Mouse (Mus musculus) adrenal gland, adult 18-20 months (tissue): ENCODE measurements around the gene Sh3d19. TPM values are rescaled to one million over a fixed set of nuclear protein-coding genes. Genes with fewer than 3 reads are reported as not detected.
"Not testable (repeated sequence)": the region's sequence is repeated elsewhere in the genome, so short reads cannot be mapped to it uniquely, and the experiment has no call there.

Experiments used
- DNase-seq, 2 experiments: peaks; one replicate each; pipeline ENCODE4 v3.0.0; 2021 to 2022; ENCODE audit warnings: low spot score in 2 of 2
- total RNA-seq, 2 experiments: library from RNA; stranded (reverse); gene quantifications; 1 replicate in 1 of 2; 2 replicates in 1 of 2; pipeline ENCODE4 v1.2.3; 2021

Sh3d19 gene
- total RNA-seq, 2 experiments from 2014 or later = 10.6 to 16.6 TPM

GRCm38 (mm10) chr3:85973376-85974140 is 2.6 kb downstream of the Sh3d19 start:
- no peak for DNase-seq

GRCm38 (mm10) chr3:85974451-85974850 is 3.5 kb downstream of the Sh3d19 start:
- no peak for DNase-seq

- DNase-seq = no peak
These were observed 9.1 kb downstream of the Sh3d19 start for GRCm38 (mm10) chr3:85980036-85980435.

- not testable (repeated sequence) for DNase-seq
These were observed 10.9 kb downstream of the Sh3d19 start for GRCm38 (mm10) chr3:85981761-85982160.

GRCm38 (mm10) chr3:85984537-85984936 is 13.6 kb downstream of the Sh3d19 start:
- DNase-seq = no peak

- no peak for DNase-seq
These were observed 16.3 kb downstream of the Sh3d19 start for GRCm38 (mm10) chr3:85987225-85987624.

- no peak for DNase-seq
These were observed 20.4 kb downstream of the Sh3d19 start for GRCm38 (mm10) chr3:85991140-85991801.

GRCm38 (mm10) chr3:85991802-85992156 is 20.9 kb downstream of the Sh3d19 start:
- no peak for DNase-seq

- DNase-seq = no peak
These were observed 22.8 kb downstream of the Sh3d19 start for GRCm38 (mm10) chr3:85993744-85994143.

GRCm38 (mm10) chr3:85994645-85995044 is 23.7 kb downstream of the Sh3d19 start:
- DNase-seq = no peak

GRCm38 (mm10) chr3:86001271-86001670 is 30.4 kb downstream of the Sh3d19 start:
- DNase-seq = no peak

- DNase-seq = no peak
These were observed 31.5 kb downstream of the Sh3d19 start, which contains the start of gene Prss48 for GRCm38 (mm10) chr3:86002423-86002822. Prss48 (minus strand) TSS chr3:86002491.

- DNase-seq = no peak
These were observed 32.0 kb downstream of the Sh3d19 start for GRCm38 (mm10) chr3:86002940-86003339.

GRCm38 (mm10) chr3:86004751-86005150 is 33.8 kb downstream of the Sh3d19 start:
- no peak for DNase-seq

- DNase-seq = no peak
These were observed 39.7 kb downstream of the Sh3d19 start for GRCm38 (mm10) chr3:86010618-86011017.

GRCm38 (mm10) chr3:86011373-86011772 is 40.5 kb downstream of the Sh3d19 start:
- no peak for DNase-seq

- DNase-seq = no peak
These were observed 40.9 kb downstream of the Sh3d19 start for GRCm38 (mm10) chr3:86011833-86012232.

- DNase-seq = no peak
These were observed 42.9 kb downstream of the Sh3d19 start for GRCm38 (mm10) chr3:86013837-86014236.

- no peak for DNase-seq
These were observed 46.1 kb downstream of the Sh3d19 start for GRCm38 (mm10) chr3:86016965-86017364.

- no peak for DNase-seq
These were observed 46.6 kb downstream of the Sh3d19 start for GRCm38 (mm10) chr3:86017484-86017883.

- no peak for DNase-seq
These were observed 50.2 kb downstream of the Sh3d19 start for GRCm38 (mm10) chr3:86020921-86021650.

GRCm38 (mm10) chr3:86021651-86022050 is 50.7 kb downstream of the Sh3d19 start:
- DNase-seq = no peak
